Mouse (Mus musculus) stomach, postnatal 0 days (tissue): ENCODE measurements around the gene Hist1h3a.
A peak's percentile ranks its signal among the peaks of the same experiment; 100 is the strongest.

Experiments
- CTCF ChIP-seq: IDR thresholded peaks from 2 replicates; pipeline ENCODE4 v1.5.1; 2016; ENCODE audit warnings: antibody characterized with exemption, low read depth, mild to moderate bottlenecking, moderate library complexity
- EP300 ChIP-seq: optimal IDR thresholded peaks from 2 replicates; pipeline ENCODE3; 2016; ENCODE audit warnings: antibody characterized with exemption

DNA sequence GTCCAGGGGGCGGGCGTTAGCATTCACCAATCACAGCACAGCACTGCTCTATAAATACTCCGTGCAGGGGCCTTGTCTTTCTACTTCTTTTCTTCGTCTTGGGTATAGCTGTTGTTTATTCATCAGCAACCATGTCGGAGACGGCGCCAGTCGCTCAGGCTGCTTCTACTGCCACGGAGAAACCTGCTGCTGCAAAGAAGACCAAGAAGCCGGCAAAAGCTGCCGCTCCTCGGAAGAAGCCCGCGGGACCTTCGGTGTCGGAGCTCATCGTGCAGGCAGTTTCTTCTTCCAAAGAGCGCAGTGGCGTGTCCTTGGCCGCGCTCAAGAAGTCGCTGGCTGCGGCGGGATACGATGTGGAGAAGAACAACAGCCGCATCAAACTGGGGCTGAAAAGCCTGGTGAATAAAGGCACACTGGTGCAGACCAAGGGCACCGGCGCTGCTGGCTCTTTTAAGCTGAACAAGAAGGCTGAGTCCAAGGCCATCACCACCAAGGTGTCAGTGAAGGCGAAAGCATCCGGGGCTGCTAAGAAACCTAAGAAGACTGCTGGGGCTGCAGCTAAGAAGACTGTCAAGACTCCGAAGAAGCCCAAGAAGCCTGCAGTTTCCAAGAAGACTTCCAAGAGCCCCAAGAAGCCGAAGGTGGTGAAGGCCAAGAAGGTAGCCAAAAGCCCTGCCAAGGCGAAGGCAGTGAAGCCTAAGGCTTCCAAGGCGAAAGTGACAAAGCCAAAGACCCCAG, 1.6 kb upstream of the Hist1h3a start, which contains the start of gene Hist1h1a:
- TF ChIP-seq CTCF (no peak), EP300 (peak; percentile 91)
